21 mouse cellular contexts compared by ENCODE assay signal in genomic region chr7:54565569-54566179, GRCm38 (mm10).
A peak's percentile ranks its signal among the peaks of the same experiment; 100 is the strongest.
DNase-seq lines count a peak whose midpoint lies in the region; ATAC-seq and TF ChIP-seq lines count a peak whose summit lies in the region.
"Had no signal": no experiment of that assay in that cellular context is flagged by ENCODE, and none has a peak within 500 bp of the region (broad histone marks: within the 10 kb centered on the region; RNA-seq: fewer than 3 reads in every experiment).

No protein-coding gene starts in this region.

- no peak for TF ChIP-seq CTCF in hindbrain, postnatal 0 days (IDR thresholded peaks at IDR 0.05; ENCODE audit: low read depth)

- WGBS in midbrain, embryonic 14.5 days: 64% methylated on average over 3 of the region's 3 CpGs
- 76% methylated on average over 3 of the region's 3 CpGs for WGBS in midbrain, embryonic 11.5 days
- 44% methylated on average over 3 of the region's 3 CpGs for WGBS in hindbrain, postnatal 0 days

- H3K4me3 ChIP-seq in midbrain, embryonic 14.5 days (replicated peaks; ENCODE audit: low read depth, low read length): no peak overlapping the region
- H3K4me3 ChIP-seq in midbrain, embryonic 11.5 days (ENCODE audit: low read depth, low read length): no peak overlapping the region
- H3K4me3 ChIP-seq in hindbrain, postnatal 0 days (ENCODE audit: low read length): no peak overlapping the region
- H3K4me3 ChIP-seq: embryonic facial prominence, embryonic 15.5 days; gastrocnemius, adult 2 months; layer of hippocampus, adult 2 months; liver, embryonic 13.5 days; lung, embryonic 15.5 days had no signal

- ATAC-seq in midbrain, embryonic 14.5 days (ENCODE audit: low FRiP score, low TSS enrichment): peak; percentile 20; the same call in 1 of the 2 replicates
- ATAC-seq in midbrain, embryonic 11.5 days (ENCODE audit: low FRiP score): no peak
- ATAC-seq in hindbrain, postnatal 0 days: peak; percentile 77
- ATAC-seq: CD4-positive, CD25-positive, alpha-beta regulatory T cell, adult 4 months had no signal

- H3K27me3 ChIP-seq in midbrain, embryonic 14.5 days (ENCODE audit: control insufficient read depth, insufficient read depth, low read length): no peaks in the 10 kb centered on the region
- H3K27me3 ChIP-seq in midbrain, embryonic 11.5 days (ENCODE audit: control insufficient read depth, insufficient read depth, low read length): no peaks in the 10 kb centered on the region
- H3K27me3 ChIP-seq in hindbrain, postnatal 0 days (ENCODE audit: insufficient read depth, low read length): no peaks in the 10 kb centered on the region
- H3K27me3 ChIP-seq: embryonic facial prominence, embryonic 15.5 days; liver, embryonic 13.5 days; lung, embryonic 15.5 days had no signal

- no peak overlapping the region for H3K4me2 ChIP-seq in midbrain, embryonic 14.5 days (ENCODE audit: low read length)
- no peak overlapping the region for H3K4me2 ChIP-seq in midbrain, embryonic 11.5 days
- no peak overlapping the region for H3K4me2 ChIP-seq in hindbrain, postnatal 0 days (ENCODE audit: low read depth, low read length)
- H3K4me2 ChIP-seq: embryonic facial prominence, embryonic 15.5 days; liver, embryonic 13.5 days; lung, embryonic 15.5 days had no signal

- peak; percentile 23 to 24 for DNase-seq in cerebellum, postnatal 10 days
- no peak for DNase-seq in cerebellum, adult 9-11 months
- peak; percentile 21 for DNase-seq in midbrain, embryonic 14.5 days
- DNase-seq in midbrain, embryonic 11.5 days (ENCODE audit: low spot score, missing footprints): no peak
- DNase-seq in hindbrain, postnatal 0 days (ENCODE audit: low spot score): peak; percentile 28
- no peak for DNase-seq in adrenal gland, postnatal 36 days
- DNase-seq in T-cell, adult 2 months (ENCODE audit: low spot score): no peak
- DNase-seq in spleen, postnatal 36 days (ENCODE audit: low spot score in 2 of 2): no peak
- DNase-seq: adrenal gland, postnatal 10 days; cerebellum, adult 8-10 months; gastrocnemius, adult 2 months; kidney, adult 18-20 months; kidney, postnatal 10 days; liver, embryonic 13.5 days; right cerebral cortex, postnatal 14 days; thymus, postnatal 25 days had no signal

- no peaks in the 10 kb centered on the region for H3K9me3 ChIP-seq in midbrain, embryonic 14.5 days (ENCODE audit: control insufficient read depth, low read length)
- H3K9me3 ChIP-seq in midbrain, embryonic 11.5 days (ENCODE audit: control insufficient read depth, low read length): no peaks in the 10 kb centered on the region
- H3K9me3 ChIP-seq in hindbrain, postnatal 0 days (ENCODE audit: low read length): no peaks in the 10 kb centered on the region
- H3K9me3 ChIP-seq: embryonic facial prominence, embryonic 15.5 days; G1E; liver, embryonic 13.5 days; lung, embryonic 15.5 days had no signal

- H3K9ac ChIP-seq in midbrain, embryonic 14.5 days (replicated peaks; ENCODE audit: low read length): no peak overlapping the region
- no peak overlapping the region for H3K9ac ChIP-seq in midbrain, embryonic 11.5 days (ENCODE audit: low read length)
- no peak overlapping the region for H3K9ac ChIP-seq in hindbrain, postnatal 0 days (replicated peaks; ENCODE audit: low read length)
- H3K9ac ChIP-seq: embryonic facial prominence, embryonic 15.5 days; liver, embryonic 13.5 days; lung, embryonic 15.5 days had no signal

- H3K4me1 ChIP-seq in midbrain, embryonic 14.5 days (ENCODE audit: control insufficient read depth, insufficient read depth, low read length): no peaks in the 10 kb centered on the region
- no peaks in the 10 kb centered on the region for H3K4me1 ChIP-seq in midbrain, embryonic 11.5 days (ENCODE audit: control insufficient read depth, insufficient read depth, low read length)
- H3K4me1 ChIP-seq in hindbrain, postnatal 0 days (ENCODE audit: insufficient read depth, low read length): no peaks in the 10 kb centered on the region
- H3K4me1 ChIP-seq: embryonic facial prominence, embryonic 15.5 days; liver, embryonic 13.5 days; lung, embryonic 15.5 days had no signal

- no peaks in the 10 kb centered on the region for H3K36me3 ChIP-seq in midbrain, embryonic 14.5 days (ENCODE audit: control insufficient read depth, insufficient read depth, low read length)
- H3K36me3 ChIP-seq in midbrain, embryonic 11.5 days (ENCODE audit: control insufficient read depth, insufficient read depth, low read length): no peaks in the 10 kb centered on the region
- H3K36me3 ChIP-seq in hindbrain, postnatal 0 days (ENCODE audit: insufficient read depth, low read length): no peaks in the 10 kb centered on the region
- H3K36me3 ChIP-seq: embryonic facial prominence, embryonic 15.5 days; G1E; liver, embryonic 13.5 days; lung, embryonic 15.5 days had no signal

- no peak overlapping the region for H3K27ac ChIP-seq in midbrain, embryonic 14.5 days (replicated peaks; ENCODE audit: low read depth, low read length)
- no peak overlapping the region for H3K27ac ChIP-seq in midbrain, embryonic 11.5 days (ENCODE audit: low read depth, low read length)
- no peak overlapping the region for H3K27ac ChIP-seq in hindbrain, postnatal 0 days
- H3K27ac ChIP-seq: embryonic facial prominence, embryonic 15.5 days; gastrocnemius, adult 2 months; layer of hippocampus, adult 2 months; liver, embryonic 13.5 days; lung, embryonic 15.5 days had no signal

Comparison
In these comparisons a context has a peak if more than half of its experiments do, and no peak if none do; other contexts are left out.
1. DNase-seq: peak in cerebellum, postnatal 10 days (2 of 2), midbrain, embryonic 14.5 days (single experiment) and hindbrain, postnatal 0 days (single experiment); none in cerebellum, adult 9-11 months (single experiment), midbrain, embryonic 11.5 days (single experiment), adrenal gland, postnatal 36 days (0 of 2), T-cell, adult 2 months (single experiment) and spleen, postnatal 36 days (0 of 2).